Mouse (Mus musculus) thymus, postnatal 14 days (tissue): Measurements from ENCODE around the gene Sall1.

ENCODE experiments used
- DNase-seq: peaks from one replicate; pipeline ENCODE4 v3.0.0; 2021

Sall1 gene

GRCm38 (mm10) chr8:89043940-89044339 lies at the start of gene Sall1:
TSS of gene Sall1 (minus strand) at chr8:89044162.
- no peak for DNase-seq

GRCm38 (mm10) chr8:89089916-89090315 lies 46.0 kb upstream of the Sall1 start:
- DNase-seq, result no peak

- no peak for DNase-seq
Observed at GRCm38 (mm10) chr8:89079147-89079546, 35.2 kb upstream of the Sall1 start.

GRCm38 (mm10) chr8:89072968-89073382 lies 29.0 kb upstream of the Sall1 start:
- no peak for DNase-seq

- DNase-seq, result no peak
Observed at GRCm38 (mm10) chr8:89067499-89067898, 23.5 kb upstream of the Sall1 start.

- DNase-seq, result no peak
Observed at GRCm38 (mm10) chr8:89064042-89064441, 20.1 kb upstream of the Sall1 start.

GRCm38 (mm10) chr8:89063366-89064040 lies 19.5 kb upstream of the Sall1 start:
- no peak for DNase-seq

GRCm38 (mm10) chr8:89060717-89061116 lies 16.8 kb upstream of the Sall1 start:
- no peak for DNase-seq

GRCm38 (mm10) chr8:89059507-89059906 lies 15.5 kb upstream of the Sall1 start:
- DNase-seq, result no peak

- DNase-seq, result no peak
Observed at GRCm38 (mm10) chr8:89052880-89053279, 8.9 kb upstream of the Sall1 start.

GRCm38 (mm10) chr8:89046639-89047348 lies 2.8 kb upstream of the Sall1 start:
- DNase-seq, result no peak

GRCm38 (mm10) chr8:89046226-89046625 lies 2.3 kb upstream of the Sall1 start:
- no peak for DNase-seq

GRCm38 (mm10) chr8:89045726-89046125 lies 1.8 kb upstream of the Sall1 start:
- DNase-seq, result no peak

- no peak for DNase-seq
Observed at GRCm38 (mm10) chr8:89045218-89045601, 1.2 kb upstream of the Sall1 start.

GRCm38 (mm10) chr8:89044511-89045217 lies 702 bp upstream of the Sall1 start:
- no peak for DNase-seq

GRCm38 (mm10) chr8:89043371-89043841 lies 556 bp downstream of the Sall1 start:
- DNase-seq, result no peak

GRCm38 (mm10) chr8:89042560-89043370 lies 1.2 kb downstream of the Sall1 start:
- DNase-seq, result no peak

GRCm38 (mm10) chr8:89042118-89042460 lies 1.9 kb downstream of the Sall1 start:
- no peak for DNase-seq

GRCm38 (mm10) chr8:89041421-89042117 lies 2.4 kb downstream of the Sall1 start:
- DNase-seq, result no peak

GRCm38 (mm10) chr8:89040751-89041420 lies 3.1 kb downstream of the Sall1 start:
- DNase-seq, result no peak

GRCm38 (mm10) chr8:89039890-89040289 lies 4.1 kb downstream of the Sall1 start:
- DNase-seq, result no peak

GRCm38 (mm10) chr8:89038920-89039319 lies 5.0 kb downstream of the Sall1 start:
- DNase-seq, result no peak
